Mouse (Mus musculus): Measurements from ENCODE around the gene Adap2. TPM values are rescaled to one million over a fixed set of nuclear protein-coding genes. Genes with fewer than 3 reads are reported as not detected.
A peak's percentile ranks its signal among the peaks of the same experiment; 100 is the strongest.
"Not testable (repeated sequence)": the region's sequence is repeated elsewhere in the genome, so short reads cannot be mapped to it uniquely, and the experiment has no call there.

Adap2 gene
- polyA plus RNA-seq, 1 experiment from 2014 or later, result 2.0 TPM

- no peak for ATAC-seq (ENCODE audit: low FRiP score)
- H3K4me1 ChIP-seq, result no peaks in the 10 kb centered on the region
- no peak overlapping the region for H3K27ac ChIP-seq
- H3K9ac ChIP-seq, result no peak overlapping the region
- no peaks in the 10 kb centered on the region for H3K9me3 ChIP-seq (replicated peaks)
- H3K36me3 ChIP-seq, result no peaks in the 10 kb centered on the region
- no peak overlapping the region for H3K4me2 ChIP-seq (replicated peaks)
- H3K27me3 ChIP-seq, result no peaks in the 10 kb centered on the region
- no peak overlapping the region for H3K4me3 ChIP-seq
- WGBS, result 55% methylated on average over 2 of the region's 2 CpGs
Observed at GRCm38 (mm10) chr11:80164224-80164623, 10.3 kb downstream of the Adap2 start.

GRCm38 (mm10) chr11:80168121-80168520 lies 14.2 kb downstream of the Adap2 start:
- Histone ChIP-seq H3K9ac (no peak overlapping the region), H3K4me2 (replicated peaks) (no peak overlapping the region), H3K4me3 (no peak overlapping the region), H3K4me1 (no peaks in the 10 kb centered on the region), H3K9me3 (replicated peaks) (no peaks in the 10 kb centered on the region), H3K27ac (no peak overlapping the region), H3K27me3 (no peaks in the 10 kb centered on the region), H3K36me3 (no peaks in the 10 kb centered on the region)
- ATAC-seq (ENCODE audit: low FRiP score), result no peak
- WGBS, result 93% methylated on average over 9 of the region's 9 CpGs

GRCm38 (mm10) chr11:80168611-80169249 lies 14.8 kb downstream of the Adap2 start:
- no peaks in the 10 kb centered on the region for H3K36me3 ChIP-seq
- no peak overlapping the region for H3K4me3 ChIP-seq
- no peaks in the 10 kb centered on the region for H3K4me1 ChIP-seq
- WGBS, result 81% methylated on average over 4 of the region's 4 CpGs
- H3K27ac ChIP-seq, result no peak overlapping the region
- H3K9ac ChIP-seq, result no peak overlapping the region
- no peak for ATAC-seq (ENCODE audit: low FRiP score)
- H3K4me2 ChIP-seq (replicated peaks), result no peak overlapping the region
- no peaks in the 10 kb centered on the region for H3K27me3 ChIP-seq
- H3K9me3 ChIP-seq (replicated peaks), result no peaks in the 10 kb centered on the region

GRCm38 (mm10) chr11:80169629-80170028 lies 15.7 kb downstream of the Adap2 start:
- Histone ChIP-seq H3K36me3 (no peaks in the 10 kb centered on the region), H3K4me1 (no peaks in the 10 kb centered on the region), H3K4me2 (replicated peaks) (no peak overlapping the region), H3K27ac (no peak overlapping the region), H3K27me3 (no peaks in the 10 kb centered on the region), H3K9ac (no peak overlapping the region), H3K4me3 (no peak overlapping the region), H3K9me3 (replicated peaks) (no peaks in the 10 kb centered on the region)
- 83% methylated on average over 3 of the region's 3 CpGs for WGBS
- ATAC-seq (ENCODE audit: low FRiP score), result no peak

GRCm38 (mm10) chr11:80170351-80170750 lies 16.4 kb downstream of the Adap2 start:
- ATAC-seq (ENCODE audit: low FRiP score), result no peak
- WGBS, result 80% methylated on average over 5 of the region's 5 CpGs
- no peaks in the 10 kb centered on the region for H3K4me1 ChIP-seq
- no peaks in the 10 kb centered on the region for H3K9me3 ChIP-seq (replicated peaks)
- H3K9ac ChIP-seq, result no peak overlapping the region
- H3K4me3 ChIP-seq, result no peak overlapping the region
- no peaks in the 10 kb centered on the region for H3K27me3 ChIP-seq
- H3K4me2 ChIP-seq (replicated peaks), result no peak overlapping the region
- H3K36me3 ChIP-seq, result no peaks in the 10 kb centered on the region
- H3K27ac ChIP-seq, result no peak overlapping the region

GRCm38 (mm10) chr11:80171884-80172283 lies 18.0 kb downstream of the Adap2 start:
- no peak overlapping the region for H3K4me3 ChIP-seq
- H3K4me2 ChIP-seq (replicated peaks), result no peak overlapping the region
- H3K4me1 ChIP-seq, result no peaks in the 10 kb centered on the region
- H3K9me3 ChIP-seq (replicated peaks), result no peaks in the 10 kb centered on the region
- WGBS, result 63% methylated on average over 4 of the region's 4 CpGs
- H3K27ac ChIP-seq, result no peak overlapping the region
- H3K36me3 ChIP-seq, result no peaks in the 10 kb centered on the region
- ATAC-seq (ENCODE audit: low FRiP score), result no peak
- no peaks in the 10 kb centered on the region for H3K27me3 ChIP-seq
- no peak overlapping the region for H3K9ac ChIP-seq

GRCm38 (mm10) chr11:80173963-80174670 lies 20.2 kb downstream of the Adap2 start:
- no peak overlapping the region for H3K4me3 ChIP-seq
- H3K27ac ChIP-seq, result no peak overlapping the region
- no peak overlapping the region for H3K4me2 ChIP-seq (replicated peaks)
- no peaks in the 10 kb centered on the region for H3K27me3 ChIP-seq
- no peaks in the 10 kb centered on the region for H3K36me3 ChIP-seq
- H3K9ac ChIP-seq, result no peak overlapping the region
- H3K4me1 ChIP-seq, result no peaks in the 10 kb centered on the region
- no peaks in the 10 kb centered on the region for H3K9me3 ChIP-seq (replicated peaks)
- WGBS, result 81% methylated on average over 11 of the region's 11 CpGs
- ATAC-seq (ENCODE audit: low FRiP score), result no peak

GRCm38 (mm10) chr11:80176911-80177895 lies 23.3 kb downstream of the Adap2 start:
- no peak overlapping the region for H3K9ac ChIP-seq
- H3K9me3 ChIP-seq (replicated peaks), result no peaks in the 10 kb centered on the region
- 74% methylated on average over 11 of the region's 11 CpGs for WGBS

GRCm38 (mm10) chr11:80178316-80178715 lies 24.4 kb downstream of the Adap2 start:
- Histone ChIP-seq H3K9ac (no peak overlapping the region), H3K36me3 (no peaks in the 10 kb centered on the region), H3K4me1 (no peaks in the 10 kb centered on the region), H3K4me2 (replicated peaks) (no peak overlapping the region), H3K9me3 (replicated peaks) (no peaks in the 10 kb centered on the region), H3K27ac (no peak overlapping the region), H3K4me3 (no peak overlapping the region), H3K27me3 (no peaks in the 10 kb centered on the region)
- 85% methylated on average over 8 of the region's 8 CpGs for WGBS
- no peak for ATAC-seq (ENCODE audit: low FRiP score)

More at GRCm38 (mm10) chr11:80176911-80177895, 23.3 kb downstream of the Adap2 start:
- Histone ChIP-seq H3K36me3 (no peaks in the 10 kb centered on the region), H3K4me1 (no peaks in the 10 kb centered on the region), H3K27ac (no peak overlapping the region), H3K27me3 (no peaks in the 10 kb centered on the region), H3K4me2 (replicated peaks) (no peak overlapping the region), H3K4me3 (no peak overlapping the region)
- no peak for ATAC-seq (ENCODE audit: low FRiP score)

GRCm38 (mm10) chr11:80181021-80181749 lies 27.3 kb downstream of the Adap2 start:
- Histone ChIP-seq H3K9ac (no peak overlapping the region), H3K36me3 (no peaks in the 10 kb centered on the region), H3K9me3 (replicated peaks) (no peaks in the 10 kb centered on the region), H3K4me1 (no peaks in the 10 kb centered on the region), H3K4me2 (replicated peaks) (no peak overlapping the region), H3K27ac (no peak overlapping the region), H3K4me3 (no peak overlapping the region), H3K27me3 (no peaks in the 10 kb centered on the region)
- ATAC-seq (ENCODE audit: low FRiP score), result no peak
- 76% methylated on average over 5 of the region's 5 CpGs for WGBS

GRCm38 (mm10) chr11:80183054-80183704 lies 29.3 kb downstream of the Adap2 start:
- not testable (repeated sequence) for H3K36me3 ChIP-seq; H3K9me3 ChIP-seq (replicated peaks); H3K4me1 ChIP-seq; H3K27ac ChIP-seq; H3K27me3 ChIP-seq; ATAC-seq (ENCODE audit: low FRiP score)
- Histone ChIP-seq H3K4me3 (peak overlapping the region; percentile 50), H3K9ac (peak overlapping the region; percentile 64), H3K4me2 (replicated peaks) (peak overlapping the region; percentile 63)
- WGBS, result 43% methylated on average over 12 of the region's 12 CpGs

All from hindbrain, embryonic 12.5 days (tissue).